Mouse (Mus musculus) midbrain, embryonic 11.5 days (tissue): ENCODE measurements at regions not wholly inside any gene's neighbourhood (a gene's known extent, or its start where the extent isn't known, plus 50 kb on each side); places are given as distances from the start of the nearest gene placed in this dataset.

ENCODE experiments used
- ATAC-seq: fragments of 200-750 bp; cut with Nextera tagmentation; 2 replicates; pipeline ENCODE4 v1.8.0; 2017; ENCODE audit warnings: moderate TSS enrichment, moderate library complexity; ENCODE audit not compliant: low FRiP score
- DNase-seq: peaks from one replicate; pipeline ENCODE4 v3.0.0; 2015; ENCODE audit warnings: low spot score; ENCODE audit errors: missing footprints
- H3K27ac ChIP-seq: fragments of 300-500 bp; sonication (generic); 2 replicates; pipeline ENCODE4 v1.5.1; 2014; ENCODE audit warnings: low read depth, low read length
- H3K27me3 ChIP-seq: fragments of 300-500 bp; sonication (generic); 2 replicates; pipeline ENCODE4 v1.6.1; 2014; ENCODE audit warnings: mild to moderate bottlenecking, low read length, moderate library complexity, mixed read lengths; ENCODE audit not compliant: control insufficient read depth, insufficient read depth
- H3K36me3 ChIP-seq: fragments of 300-500 bp; sonication (generic); 2 replicates; pipeline ENCODE4 v1.6.1; 2014; ENCODE audit warnings: mild to moderate bottlenecking, low read length, moderate library complexity, mixed read lengths; ENCODE audit not compliant: control insufficient read depth, insufficient read depth
- H3K4me1 ChIP-seq: fragments of 300-500 bp; sonication (generic); 2 replicates; pipeline ENCODE4 v1.6.1; 2014; ENCODE audit warnings: low read length; ENCODE audit not compliant: control insufficient read depth, insufficient read depth
- H3K4me2 ChIP-seq: fragments of 300-500 bp; sonication (generic); 2 replicates; pipeline ENCODE4 v1.6.1; 2014; ENCODE audit warnings: mild to moderate bottlenecking, moderate library complexity
- H3K4me3 ChIP-seq: fragments of 300-500 bp; sonication (generic); 2 replicates; pipeline ENCODE4 v1.5.1; 2014; ENCODE audit warnings: low read depth, low read length
- H3K9ac ChIP-seq: fragments of 300-500 bp; sonication (generic); 2 replicates; pipeline ENCODE4 v1.6.1; 2014; ENCODE audit warnings: low read length
- H3K9me3 ChIP-seq: fragments of 300-500 bp; sonication (generic); 2 replicates; pipeline ENCODE4 v1.6.1; 2016; ENCODE audit warnings: low read length; ENCODE audit not compliant: control insufficient read depth
- WGBS: fragments of 180-500 bp; shearing (Covaris S2); extraction: QIAGEN DNeasy Blood & Tissue Kit; methylation state at CpG from one replicate; pipeline ENCODE4 v1.1.7; 2014; 5-methylcytosine and 5-hydroxymethylcytosine counted together

GRCm38 (mm10) chr4:8920306-8920705 is 681.5 kb upstream of the Car8 start:
- no peak overlapping the region for H3K4me3 ChIP-seq
- H3K4me2 ChIP-seq, result no peak overlapping the region
- no peak overlapping the region for H3K9ac ChIP-seq
- DNase-seq (no peak), ATAC-seq (no peak)
- H3K4me1 ChIP-seq, result peaks cover 35% of the 10 kb centered on the region
- 15% methylated on average over 2 of the region's 2 CpGs for WGBS
- no peaks in the 10 kb centered on the region for H3K36me3 ChIP-seq
- peak overlapping the region; percentile 51 for H3K27ac ChIP-seq
- H3K27me3 ChIP-seq, result no peaks in the 10 kb centered on the region
- no peaks in the 10 kb centered on the region for H3K9me3 ChIP-seq

GRCm38 (mm10) chr4:8919366-8919984 is 680.6 kb upstream of the Car8 start:
- H3K36me3 ChIP-seq, result no peaks in the 10 kb centered on the region
- ATAC-seq, result no peak
- WGBS, result 69% methylated on average over 9 of the region's 9 CpGs
- no peak overlapping the region for H3K4me3 ChIP-seq
- no peak overlapping the region for H3K4me2 ChIP-seq
- no peak for DNase-seq
- H3K9ac ChIP-seq, result no peak overlapping the region
- H3K27ac ChIP-seq, result peak overlapping the region; percentile 4; the same call in 1 of the 2 replicates
- H3K27me3 ChIP-seq, result no peaks in the 10 kb centered on the region
- no peaks in the 10 kb centered on the region for H3K9me3 ChIP-seq
- H3K4me1 ChIP-seq, result peaks cover 37% of the 10 kb centered on the region
